Mouse (Mus musculus) 3T3-L1 (cell line): ENCODE data around the gene Ryr1.

ENCODE experiments used
- DNase-seq: peaks from one replicate; pipeline ENCODE4 v3.0.0-alpha.2; 2015; ENCODE audit warnings: low read depth, low spot score

The Ryr1 gene

DNA sequence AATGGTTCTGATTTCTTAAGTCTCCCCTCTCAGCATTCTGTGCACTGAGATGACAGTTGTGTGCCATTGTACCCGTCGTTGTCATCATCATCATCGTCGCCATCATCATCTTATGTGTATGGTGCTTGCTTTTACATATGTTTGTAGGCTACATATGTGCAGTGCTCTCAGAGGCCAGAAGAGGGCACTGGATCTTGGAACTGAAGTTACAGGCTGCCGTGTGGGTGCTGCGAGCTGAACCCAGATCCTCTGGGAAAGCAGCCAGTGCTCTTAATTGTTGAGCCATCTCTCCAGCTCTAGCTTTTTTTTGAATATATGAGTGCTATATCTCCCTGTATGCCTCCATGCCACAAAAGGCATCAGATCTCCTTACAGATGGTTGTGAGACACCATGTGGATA, 87.7 kb downstream of the Ryr1 start:
- peak; percentile 47 for DNase-seq

DNA sequence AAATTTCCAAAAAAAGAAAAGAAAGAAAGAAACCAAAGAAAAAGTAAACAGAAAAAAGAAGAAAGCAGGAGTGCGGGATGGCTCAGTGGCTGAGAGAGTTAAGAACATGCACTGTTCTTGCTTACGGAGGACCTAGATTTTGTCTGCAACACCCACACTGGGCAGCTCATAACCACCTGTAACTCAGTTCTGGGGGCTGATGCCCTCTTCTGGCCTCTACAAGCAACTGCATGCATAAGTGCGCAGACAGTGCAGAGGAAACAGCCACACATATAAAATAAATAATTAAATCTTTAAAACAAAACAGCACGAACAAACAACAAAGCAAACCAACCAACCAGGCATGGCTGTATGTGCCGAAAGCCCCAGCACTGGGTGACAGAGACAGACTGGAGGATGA, 92.3 kb downstream of the Ryr1 start:
- no peak for DNase-seq

DNA sequence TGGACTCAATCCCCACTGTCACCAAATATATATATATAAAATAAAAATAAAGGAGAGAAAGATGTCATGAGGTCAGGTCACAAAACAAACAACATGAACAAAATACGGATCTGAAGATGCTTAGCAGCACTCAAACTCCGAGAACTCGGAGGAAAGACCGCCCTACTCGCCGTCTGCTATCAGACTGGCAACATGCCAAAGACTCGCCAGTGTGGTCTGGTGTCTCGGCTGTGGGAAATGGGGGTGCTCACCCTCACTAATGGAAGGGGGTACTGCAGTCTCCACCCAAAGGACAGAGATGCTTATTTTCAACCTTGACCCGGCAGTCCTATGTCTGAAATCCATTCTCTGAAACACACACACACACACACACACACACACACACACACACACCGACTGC, 93.3 kb downstream of the Ryr1 start:
- no peak for DNase-seq

DNA sequence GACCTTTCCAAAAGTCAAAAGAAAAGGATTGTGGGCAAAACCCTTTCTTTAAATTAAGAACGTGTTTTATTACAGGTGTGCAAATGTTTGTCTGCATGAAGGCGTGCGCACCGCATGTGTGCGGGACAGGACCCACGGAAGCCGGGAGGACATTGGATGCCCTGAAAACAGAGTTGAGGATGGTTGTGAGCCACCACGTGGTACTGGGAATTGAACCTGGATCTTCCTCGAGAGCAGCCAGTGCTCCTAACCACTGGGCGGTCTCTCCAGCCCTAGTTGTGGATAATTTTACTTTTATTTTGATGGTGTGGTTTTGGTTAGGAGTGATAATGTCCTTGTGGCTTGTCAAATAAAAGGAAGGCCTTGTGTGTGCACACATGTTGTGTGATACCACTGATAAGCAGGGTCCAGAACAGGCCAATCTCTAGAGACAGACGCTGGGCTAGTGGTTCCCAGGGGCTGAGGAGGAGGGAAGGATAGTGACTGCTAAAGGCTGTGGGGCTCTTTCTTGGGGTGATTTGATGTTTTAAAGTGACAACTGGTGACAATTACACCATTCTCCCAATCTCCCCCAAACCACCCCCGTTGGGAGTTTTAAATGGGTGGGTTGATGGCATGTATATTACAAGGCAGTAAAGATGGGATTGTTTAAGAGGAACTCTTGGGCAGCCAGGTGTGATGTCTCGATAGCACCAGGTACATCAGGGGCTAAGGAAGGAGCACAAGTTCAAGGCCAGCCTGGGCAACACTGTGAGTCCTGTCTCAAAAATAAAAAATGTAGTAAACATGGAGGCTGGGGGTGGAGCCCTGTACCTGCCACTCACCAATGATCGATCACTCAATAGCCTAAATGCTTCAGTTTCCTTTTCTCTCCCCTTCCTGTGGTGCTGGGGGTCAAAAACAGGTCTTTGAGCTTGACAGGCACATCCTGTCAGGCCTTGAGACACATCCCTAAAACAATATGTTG, 95.0 kb downstream of the Ryr1 start:
- no peak for DNase-seq

DNA sequence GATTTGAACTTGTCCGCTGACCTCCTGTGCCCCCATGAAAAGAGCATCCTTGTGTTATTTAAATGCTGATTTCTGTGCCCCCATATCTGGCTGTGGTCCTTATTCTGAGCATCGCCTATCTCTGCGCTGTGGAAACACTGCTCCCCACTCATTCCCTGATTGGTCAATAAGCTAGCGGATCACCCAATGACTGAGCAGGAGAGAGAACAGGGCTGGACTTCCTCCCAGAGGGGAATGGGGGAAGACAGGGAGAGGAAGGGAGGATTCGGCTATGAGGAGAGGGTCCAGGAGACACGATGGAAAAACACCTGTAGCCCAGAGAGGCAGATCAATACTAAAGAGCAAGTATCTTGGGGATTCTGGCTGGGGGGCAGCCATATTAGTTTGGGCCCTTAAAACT, 96.2 kb downstream of the Ryr1 start:
- DNase-seq = no peak

DNA sequence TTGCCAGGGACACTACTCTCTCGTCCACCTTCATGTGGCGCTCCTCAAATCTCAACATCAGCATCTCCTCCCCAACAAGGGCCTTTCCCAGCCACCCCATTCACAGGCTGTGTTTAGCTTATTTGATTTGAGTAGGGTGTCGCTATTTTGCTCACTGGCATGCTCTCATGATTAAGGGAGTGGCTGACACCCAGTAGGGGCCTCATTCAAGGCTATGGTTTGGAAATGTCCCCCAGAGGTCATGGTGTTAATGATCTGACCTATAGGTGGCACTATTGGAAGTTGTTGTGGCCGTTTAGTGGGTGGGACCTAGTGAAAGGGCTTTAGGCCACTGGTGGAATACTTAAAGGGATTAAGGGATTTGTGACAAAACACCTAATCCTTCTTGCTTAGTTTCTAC, 98.2 kb downstream of the Ryr1 start:
- DNase-seq = no peak

DNA sequence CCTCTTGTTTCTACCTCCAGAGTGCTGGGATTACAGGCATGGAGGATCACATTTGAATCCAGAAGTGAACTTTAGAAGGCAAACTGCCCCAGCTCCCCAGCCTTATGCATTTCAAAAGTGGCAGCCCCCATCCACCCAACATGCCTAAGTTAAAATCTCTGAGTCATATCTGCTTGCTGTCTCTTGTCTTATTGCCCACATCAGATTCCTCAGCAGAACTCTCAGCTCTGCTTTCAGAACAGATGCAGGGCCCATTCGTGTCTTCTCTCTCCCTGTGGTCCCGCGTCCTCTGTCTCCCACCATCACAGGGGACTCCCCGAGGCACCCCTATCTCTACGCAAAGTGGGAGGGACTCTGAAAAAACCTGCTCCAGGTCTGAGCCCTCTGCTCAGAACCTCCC, 98.8 kb downstream of the Ryr1 start:
- peak; percentile 58 for DNase-seq

DNA sequence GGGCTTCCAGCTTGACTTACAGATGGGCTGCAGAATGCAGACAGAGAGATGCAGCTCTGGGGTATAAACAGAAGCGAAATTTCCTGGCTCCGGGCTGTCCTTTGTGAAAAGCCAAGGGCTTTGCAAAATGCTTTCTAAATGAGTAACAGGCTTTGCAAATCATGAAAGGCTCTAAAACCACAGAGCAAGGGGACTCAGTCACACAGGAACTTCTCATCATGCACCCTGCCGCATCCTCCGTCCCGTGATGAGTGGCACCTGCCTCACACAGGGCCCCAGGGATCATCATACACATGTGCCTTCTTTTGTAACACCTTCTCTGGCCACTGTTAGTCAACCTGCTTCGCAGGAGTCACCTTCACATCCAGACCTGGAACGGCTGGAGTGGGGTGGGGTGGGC, 99.4 kb downstream of the Ryr1 start:
- DNase-seq = peak; percentile 68

DNA sequence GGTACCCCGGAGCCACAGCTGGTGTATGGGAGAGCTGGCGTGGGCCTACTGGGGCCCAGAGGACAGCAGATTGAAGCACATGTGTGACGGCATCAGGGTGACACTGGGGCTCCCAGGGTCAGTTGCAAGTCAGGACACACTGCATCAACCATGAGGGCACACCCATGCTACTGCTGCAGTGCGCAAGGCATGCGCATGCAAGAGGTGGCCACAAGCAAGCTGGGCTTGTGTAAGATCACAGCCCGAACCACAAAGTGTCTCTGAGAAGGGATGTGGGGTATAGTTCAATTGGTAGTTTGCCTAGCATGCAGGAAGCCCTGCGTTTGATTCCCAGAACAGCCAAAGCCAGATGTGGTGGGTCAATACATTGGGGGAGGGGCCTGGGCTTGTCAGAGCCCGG, 101.5 kb downstream of the Ryr1 start:
- DNase-seq = no peak

DNA sequence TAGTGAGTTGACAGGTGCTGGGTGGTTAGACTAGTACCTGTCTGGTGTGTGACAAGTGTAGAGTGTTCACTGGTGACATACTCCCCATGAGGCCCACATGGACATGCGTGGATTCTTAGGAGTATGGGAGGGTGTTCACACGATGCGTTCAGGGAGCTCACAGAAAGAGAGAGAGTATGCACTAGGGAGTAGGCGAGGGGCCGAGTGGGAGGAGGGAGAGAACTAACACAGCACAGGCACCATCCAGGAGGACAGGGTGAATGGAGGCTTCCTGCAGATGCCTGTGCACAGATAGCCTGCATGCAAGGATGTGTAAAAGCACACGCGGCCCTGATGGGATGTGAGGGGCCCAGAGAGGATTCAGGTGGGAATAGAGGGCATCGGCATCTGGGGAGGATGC, 102.5 kb downstream of the Ryr1 start:
- no peak for DNase-seq

DNA sequence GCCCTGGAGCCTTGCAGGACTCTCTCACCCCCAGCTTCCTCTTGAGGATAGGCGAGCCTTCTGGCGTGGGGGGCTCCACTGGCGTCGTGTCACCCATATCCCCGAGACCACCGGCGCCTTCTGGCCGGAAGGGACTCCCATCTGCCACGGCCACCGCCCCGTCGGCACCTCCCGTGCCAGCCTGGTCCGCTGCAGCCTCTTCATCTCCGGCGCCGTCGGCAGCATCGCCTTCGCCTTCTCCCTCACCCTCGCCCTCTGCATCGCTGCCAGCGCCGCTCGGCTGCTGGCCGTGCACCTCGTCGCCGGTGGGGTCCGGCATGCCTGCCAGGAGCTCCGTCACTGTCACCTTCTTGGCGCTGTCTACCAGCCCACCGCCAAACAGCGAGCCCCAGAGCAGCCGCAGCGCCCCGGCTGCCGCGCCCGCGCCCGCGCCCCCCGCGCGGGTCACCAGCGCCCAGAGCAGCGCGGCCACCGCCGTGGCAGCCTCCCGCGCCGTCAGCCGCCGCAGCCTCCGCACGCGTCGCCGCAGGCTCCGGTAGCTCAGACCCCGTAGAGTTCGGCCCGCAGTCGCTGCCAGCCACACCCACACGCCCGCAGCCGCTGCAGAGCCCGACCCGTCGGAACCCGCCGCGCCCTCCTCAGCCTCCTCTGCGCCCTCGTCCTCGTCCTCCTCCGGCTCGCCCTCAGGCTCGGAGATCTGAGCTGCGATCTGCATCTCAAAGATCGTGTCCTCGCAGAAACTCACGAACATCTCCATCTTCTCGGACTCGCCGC, 105.3 kb downstream of the Ryr1 start:
- DNase-seq = no peak

DNA sequence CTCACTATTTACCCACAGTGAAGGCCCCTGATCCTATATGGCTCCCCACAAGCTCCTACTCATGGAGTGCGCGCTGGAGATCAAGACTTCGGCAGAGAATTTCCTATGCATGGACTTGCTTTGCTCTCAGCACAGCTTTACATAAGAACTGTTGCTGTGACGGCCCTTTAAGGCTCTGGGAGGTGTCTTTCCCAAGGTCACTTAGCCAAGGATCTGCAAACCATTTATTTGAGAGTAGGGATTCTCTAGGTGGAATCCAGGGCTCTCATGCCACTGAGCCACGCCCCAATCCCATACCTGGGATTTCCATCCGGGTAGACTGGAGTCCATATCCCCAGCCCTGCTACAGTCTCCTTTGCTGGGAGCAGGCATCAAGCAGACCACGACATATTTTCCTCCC, 107.8 kb downstream of the Ryr1 start:
- no peak for DNase-seq

DNA sequence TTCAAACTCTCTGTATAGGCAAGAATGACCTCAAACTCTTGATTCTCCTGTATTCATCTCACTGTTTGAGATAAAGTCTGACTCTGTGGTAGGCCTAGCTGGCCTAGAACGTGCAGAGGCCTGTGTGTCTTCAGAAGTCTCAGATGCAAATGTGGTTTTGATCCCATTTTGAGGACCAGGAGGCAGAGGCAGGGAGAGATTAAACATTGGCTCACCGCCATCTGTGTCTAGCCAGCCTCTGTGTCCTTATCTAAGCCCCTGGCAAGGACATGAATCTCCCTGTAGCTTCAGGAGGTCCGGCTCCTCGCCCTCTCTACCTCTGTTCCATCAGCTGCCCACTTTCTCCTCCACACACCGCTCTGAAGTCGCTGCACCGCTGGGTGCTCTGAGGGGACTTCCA, 108.5 kb downstream of the Ryr1 start:
- no peak for DNase-seq

DNA sequence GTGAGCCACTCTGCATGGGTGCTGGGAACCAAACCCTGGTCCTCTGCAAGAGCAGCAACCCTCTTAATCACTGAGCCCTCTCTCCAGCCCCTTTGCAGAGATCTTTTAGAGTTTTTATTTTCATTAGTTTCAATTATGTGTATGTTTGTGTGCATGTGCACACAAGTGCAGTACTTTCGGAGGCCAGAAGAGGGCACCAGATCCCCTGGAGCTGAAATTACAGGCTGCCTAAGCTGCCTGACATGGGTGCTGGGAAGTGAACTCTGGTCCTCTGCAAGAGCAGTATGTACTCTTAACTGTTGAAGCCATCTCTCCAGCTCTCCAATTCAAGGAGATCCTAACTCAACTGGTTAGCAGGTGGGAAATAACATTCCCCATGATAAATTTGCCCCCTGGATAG, 110.0 kb downstream of the Ryr1 start:
- no peak for DNase-seq

DNA sequence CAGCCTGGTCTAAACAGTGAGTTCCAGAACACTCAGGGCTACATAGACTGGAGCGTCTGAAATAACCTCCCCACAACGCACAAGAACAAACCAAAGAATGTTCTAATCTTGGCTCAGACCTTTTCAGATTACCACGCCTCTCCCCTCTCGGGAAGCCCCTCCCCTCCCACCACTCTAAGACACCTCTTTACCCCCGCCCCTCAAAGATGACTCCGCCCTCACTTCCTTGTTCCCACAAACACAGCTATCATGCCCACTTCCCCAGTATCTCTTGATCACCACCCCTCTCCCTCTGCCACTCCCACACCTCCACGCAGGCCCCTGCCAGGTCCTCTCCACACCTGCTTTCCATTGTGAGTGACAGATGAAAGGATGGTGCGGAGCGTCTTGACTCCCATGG, 116.3 kb downstream of the Ryr1 start:
- DNase-seq = no peak

DNA sequence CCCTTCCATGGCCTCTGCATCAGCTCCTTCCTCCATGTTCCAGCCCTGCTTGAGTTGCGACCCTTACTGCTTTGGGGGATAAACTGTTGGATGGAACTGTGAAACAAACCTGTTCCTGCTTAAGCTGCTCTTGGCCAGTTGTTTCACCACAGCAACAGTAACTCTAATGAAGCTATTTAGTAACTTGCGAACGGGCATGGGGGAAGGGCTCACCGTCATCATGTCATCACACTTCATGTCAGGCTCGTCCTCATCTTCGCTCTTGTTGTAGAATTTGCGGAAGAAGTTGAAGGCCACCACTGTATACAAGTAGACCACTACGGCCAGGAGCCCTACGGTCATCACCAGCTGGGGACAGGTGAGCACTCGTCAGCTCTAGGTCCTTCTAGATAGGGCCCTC, 116.8 kb downstream of the Ryr1 start:
- no peak for DNase-seq

DNA sequence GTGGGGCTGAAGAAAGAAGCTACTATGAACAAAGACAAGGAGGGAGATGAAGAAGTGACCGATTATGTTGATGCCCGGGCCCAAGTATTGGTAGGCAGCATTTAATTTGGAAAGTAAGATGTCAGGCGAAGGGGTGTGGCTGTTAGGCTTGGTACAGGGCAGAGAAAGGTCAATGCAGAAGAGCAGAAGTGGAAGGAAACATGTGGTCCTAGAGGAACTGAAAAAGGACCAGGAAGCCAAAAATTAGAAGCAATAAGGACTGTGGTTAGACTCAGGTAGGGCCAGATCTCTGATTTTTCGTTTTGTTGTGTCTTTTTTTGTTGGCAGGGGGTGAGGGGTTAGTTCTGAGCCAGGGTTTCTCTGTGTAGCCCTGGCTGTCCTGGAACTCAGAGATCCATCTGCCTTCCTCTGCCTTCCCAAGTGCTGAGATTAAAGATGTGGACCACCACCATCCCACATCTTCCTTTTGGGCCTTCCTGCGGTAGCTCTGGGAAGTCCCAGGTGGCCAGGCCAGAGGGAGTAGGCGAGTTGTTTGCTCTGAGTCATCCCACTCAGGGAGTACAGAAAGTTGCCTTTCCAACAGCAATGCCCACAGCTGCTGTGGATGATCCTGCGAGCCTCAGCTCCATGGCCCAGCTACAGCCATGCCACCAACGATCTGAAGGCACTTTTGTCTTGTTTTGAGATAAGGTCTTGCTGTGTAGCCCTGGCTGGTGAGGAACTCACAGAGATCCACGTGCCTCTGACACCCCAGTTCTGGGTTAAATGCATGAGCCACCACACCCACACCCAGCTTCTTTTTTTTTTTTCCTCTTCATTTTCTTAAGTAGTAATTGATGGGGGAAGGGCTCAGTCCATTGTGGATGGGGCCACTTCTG, 117.5 kb downstream of the Ryr1 start:
- peak; percentile 60 for DNase-seq

DNA sequence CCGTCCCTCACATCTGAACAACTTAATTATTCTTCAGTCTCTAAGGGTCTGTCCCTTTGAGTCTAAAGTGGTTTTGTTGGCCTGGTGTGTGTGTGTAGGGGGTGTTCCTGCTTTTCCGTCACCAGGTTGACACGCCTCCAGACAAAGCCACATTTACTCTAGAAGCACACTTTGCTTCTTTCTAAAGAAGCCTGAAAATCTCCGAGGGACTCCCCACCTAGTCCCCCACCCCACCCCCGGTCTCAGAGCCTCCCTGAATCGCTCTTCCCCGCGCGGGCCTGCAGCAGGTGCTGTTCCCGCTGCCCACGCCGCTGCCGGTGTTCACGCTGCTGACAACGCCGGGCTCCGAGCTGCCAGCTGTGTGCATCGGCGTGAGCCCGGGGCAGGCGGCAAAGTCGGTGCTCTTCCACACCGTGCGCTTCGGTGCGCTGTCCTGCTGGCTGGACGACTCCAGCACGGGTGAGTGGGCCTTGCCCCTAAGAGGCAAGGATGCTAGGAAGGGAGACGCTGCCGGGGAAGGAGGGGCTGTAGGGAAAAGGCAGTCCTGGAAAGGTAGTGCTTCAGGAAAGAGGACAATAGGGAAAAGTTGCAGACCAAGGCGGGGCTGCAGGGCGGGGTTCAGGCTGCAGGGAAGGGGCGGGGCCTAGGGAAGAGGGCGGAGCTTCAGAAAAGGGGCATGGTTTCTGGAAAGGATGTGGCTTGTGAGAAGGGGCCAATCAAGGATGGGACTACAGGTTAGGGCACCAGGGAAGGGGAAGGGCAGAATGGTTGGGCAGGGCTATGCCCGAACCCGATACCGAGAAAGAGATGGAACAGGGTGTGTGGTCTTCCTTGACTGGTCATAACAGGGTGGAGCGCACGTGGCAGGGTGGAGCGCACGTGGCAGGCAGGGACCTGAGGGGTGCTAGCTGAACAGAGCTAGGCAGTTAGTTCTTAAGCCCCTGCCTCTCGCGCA, 124.1 kb downstream of the Ryr1 start:
- no peak for DNase-seq

DNA sequence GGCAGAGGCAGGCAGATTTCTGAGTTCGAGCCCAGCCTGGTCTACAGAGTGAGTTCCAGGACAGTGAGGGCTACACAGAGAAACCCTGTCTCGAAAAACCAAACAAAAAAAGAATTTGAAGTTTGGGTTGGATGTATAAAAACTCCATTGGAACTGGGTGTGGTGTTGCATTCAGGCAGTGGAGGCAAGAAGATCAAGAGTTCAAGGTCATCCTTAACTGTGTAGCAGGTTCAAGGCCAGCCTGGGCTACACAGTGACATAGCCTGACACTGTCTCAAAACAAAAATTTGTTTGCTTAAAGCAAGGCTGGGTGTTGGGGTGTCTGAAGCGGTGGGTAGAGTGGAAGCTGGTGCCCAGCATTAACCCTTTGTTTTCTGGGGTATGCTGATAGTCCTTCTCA, 131.6 kb downstream of the Ryr1 start:
- DNase-seq = no peak

DNA sequence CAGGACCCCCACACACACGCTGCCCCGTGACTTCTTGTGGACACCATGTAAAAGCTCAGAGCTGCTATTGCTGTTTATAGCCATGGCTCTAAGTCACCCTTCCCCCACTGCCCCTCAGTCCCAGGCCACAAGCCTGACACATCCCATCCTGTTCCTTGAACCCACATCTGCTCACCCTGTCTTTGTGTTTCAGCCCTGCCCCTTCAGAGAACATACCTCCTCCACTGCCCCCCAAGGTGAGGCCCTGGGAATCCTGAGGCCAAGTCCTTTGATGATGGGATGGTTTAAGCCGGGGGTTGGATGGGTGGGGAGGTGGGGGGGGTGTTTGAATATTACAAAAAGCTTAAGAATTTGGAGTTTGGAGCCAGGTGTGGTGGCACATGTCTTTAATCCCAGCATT, 132.0 kb downstream of the Ryr1 start:
- DNase-seq = no peak

DNA sequence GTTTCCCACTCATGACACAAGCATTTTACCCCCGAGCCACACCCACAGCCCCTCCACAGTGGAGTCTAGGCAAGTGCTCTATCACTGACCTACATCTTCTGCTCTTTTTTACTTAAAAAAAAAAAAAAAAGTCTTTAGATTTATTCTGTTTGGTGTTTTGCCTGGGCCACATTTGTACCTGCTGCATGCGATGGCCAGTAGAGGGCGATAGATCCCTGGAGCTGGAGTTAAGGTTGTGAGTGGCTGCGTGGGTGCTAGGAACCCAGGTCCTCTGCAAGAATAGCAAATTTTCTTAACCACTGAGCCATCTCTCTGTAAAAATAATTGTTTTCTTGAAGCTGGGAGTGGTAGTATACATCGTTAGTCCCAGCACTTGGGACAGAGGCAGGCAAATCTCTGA, 133.4 kb downstream of the Ryr1 start:
- no peak for DNase-seq
